Mouse (Mus musculus) heart, adult 10 weeks (tissue): ENCODE results near the gene Cep128. TPM values are rescaled to one million over a fixed set of nuclear protein-coding genes. Genes with fewer than 3 reads are reported as not detected.

Source experiments
- polyA plus RNA-seq: library from polyadenylated mRNA; stranded (reverse); fragments of 350-450 nt; fragmentation: Illumina TruSeq; extraction: RNeasy Lipid Tissue Mini Kit (QIAGEN cat#74804); gene quantifications from one replicate; pipeline ENCODE4 v1.2.3, GENCODE M21; 2014; ENCODE audit warnings: low read depth, low replicate concordance

Cep128 gene
- polyA plus RNA-seq = 21.8 TPM

DNA sequence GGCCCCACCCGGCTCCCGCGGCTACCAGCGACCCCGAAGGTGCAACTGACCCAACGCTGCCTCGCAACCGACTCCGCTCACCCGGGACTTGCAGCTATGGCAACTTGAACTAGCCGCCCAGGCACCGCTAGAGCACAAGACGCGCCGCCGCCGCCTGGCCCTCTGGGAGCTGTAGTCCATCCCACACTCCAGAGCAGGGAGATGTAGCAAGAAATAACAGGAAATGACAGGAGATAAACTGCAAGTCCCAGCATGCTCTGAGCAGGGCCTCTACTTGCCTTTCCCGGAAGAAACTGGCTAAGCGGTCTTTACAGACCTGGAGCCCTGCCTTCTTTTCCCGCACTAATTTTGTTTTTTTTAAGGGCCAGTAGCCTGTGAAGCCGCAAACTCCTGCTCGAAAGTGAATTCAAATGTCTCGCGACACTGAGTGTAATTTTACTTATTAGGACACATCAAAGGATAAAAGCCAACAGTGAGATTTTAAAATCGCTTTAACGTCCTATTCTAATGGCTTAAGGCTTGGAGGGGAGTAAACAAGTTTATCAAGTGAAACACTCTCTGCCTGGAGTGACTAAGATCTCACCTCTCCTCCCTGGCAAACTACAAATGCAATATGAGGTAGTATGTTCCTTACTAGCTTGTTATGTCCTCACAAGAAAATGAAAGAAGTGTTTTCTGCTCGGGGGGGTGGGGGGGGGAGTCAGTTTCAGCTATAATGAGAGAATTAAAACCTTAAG lies at the start of gene Cep128, which contains the start of gene Tshr:
Cep128 (minus strand) TSS at position 129 of the 737 bp plus-strand sequence.
Tshr (plus strand) TSS at position 283 of the 737 bp plus-strand sequence.

Other genes with a start within 250 kb of the Cep128 start
- gene Tshr, start 154 bp upstream of the Cep128 start, polyA plus RNA-seq = 0.34 TPM
- gene Gtf2a1, start 206.1 kb upstream of the Cep128 start, polyA plus RNA-seq = 7.8 TPM